Mouse (Mus musculus): ENCODE measurements around the gene 6820408C15Rik.

The 6820408C15Rik gene

GRCm38 (mm10) chr2:152472434-152472833, 57.0 kb downstream of the 6820408C15Rik start:
- DNase-seq (ENCODE audit: low spot score), result no peak

- no peak for DNase-seq (ENCODE audit: low spot score)
Observed at GRCm38 (mm10) chr2:152476763-152477162, 61.4 kb downstream of the 6820408C15Rik start, which contains the start of gene Defb20. Defb20 (plus strand) TSS chr2:152477063.

GRCm38 (mm10) chr2:152480881-152481280, 65.5 kb downstream of the 6820408C15Rik start:
- DNase-seq (ENCODE audit: low spot score), result no peak

GRCm38 (mm10) chr2:152481726-152482125, 66.3 kb downstream of the 6820408C15Rik start:
- no peak for DNase-seq (ENCODE audit: low spot score)

GRCm38 (mm10) chr2:152487024-152487423, 71.6 kb downstream of the 6820408C15Rik start:
- DNase-seq (ENCODE audit: low spot score), result no peak

- no peak for DNase-seq (ENCODE audit: low spot score)
Observed at GRCm38 (mm10) chr2:152490038-152490437, 74.7 kb downstream of the 6820408C15Rik start, which contains the start of gene Defb22. Defb22 (minus strand) TSS chr2:152490138.

- DNase-seq (ENCODE audit: low spot score), result no peak
Observed at GRCm38 (mm10) chr2:152493151-152493550, 77.8 kb downstream of the 6820408C15Rik start.
